Comparison of ENCODE assay signal across 18 mouse cellular contexts in the genomic region with DNA sequence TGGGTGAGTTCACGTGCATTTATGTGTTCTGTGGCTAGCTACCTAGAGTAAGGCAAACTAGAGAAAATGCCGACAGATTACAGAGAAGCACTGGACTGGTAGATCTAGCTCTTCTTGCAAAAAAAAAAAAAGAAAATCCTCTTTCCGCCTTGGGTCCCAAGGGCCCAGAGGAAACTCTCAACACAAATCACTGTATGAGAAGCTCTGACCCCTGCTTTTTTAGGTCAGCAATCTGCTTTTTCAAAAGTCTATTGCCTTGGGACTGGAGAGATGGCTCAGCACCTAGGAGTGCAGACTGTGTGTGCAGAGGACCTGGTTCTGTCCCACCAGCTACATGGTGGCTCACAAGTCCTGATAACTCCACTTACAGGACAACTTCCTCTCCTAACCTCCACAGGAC.
DNase-seq lines count a peak whose midpoint lies in the region; ATAC-seq lines count a peak whose summit lies in the region.
"Had no signal": no experiment of that assay in that cellular context is flagged by ENCODE, and none has a peak within 500 bp of the region (broad histone marks: within the 10 kb centered on the region; RNA-seq: fewer than 3 reads in every experiment).

No protein-coding gene starts in this region.

- DNase-seq in heart, adult 18-20 months = peak; percentile 11 to 22
- peak; percentile 14 for DNase-seq in kidney, adult 11 months
- DNase-seq in kidney, adult 9 months = peak; percentile 54
- DNase-seq in kidney, postnatal 14 days = peak; percentile 43
- no peak for DNase-seq in T-cell, adult 2 months (ENCODE audit: low spot score)
- DNase-seq: adrenal gland, postnatal 14 days; cerebellum, adult 18-20 months; cerebellum, adult 9-11 months; cerebellum, postnatal 36 days; forebrain, postnatal 0 days; gastrocnemius, postnatal 14 days had no signal

- no peak for ATAC-seq in heart, embryonic 11.5 days (replicated peaks; ENCODE audit: insufficient number of reproducible peaks, low FRiP score, low TSS enrichment)
- no peak for ATAC-seq in kidney, embryonic 14.5 days (ENCODE audit: low FRiP score, low TSS enrichment)
- ATAC-seq in kidney, embryonic 16.5 days (ENCODE audit: low FRiP score, low TSS enrichment) = no peak
- ATAC-seq: activated CD4-positive, CD25-positive, alpha-beta regulatory T cell, adult 4 months; forebrain, embryonic 13.5 days; forebrain, postnatal 0 days had no signal

- no peak overlapping the region for H3K9ac ChIP-seq in heart, embryonic 11.5 days (ENCODE audit: low read depth, low read length)
- H3K9ac ChIP-seq in kidney, embryonic 14.5 days (ENCODE audit: low read depth, low read length) = no peak overlapping the region
- H3K9ac ChIP-seq in kidney, embryonic 16.5 days (replicated peaks; ENCODE audit: low read length) = no peak overlapping the region
- H3K9ac ChIP-seq: forebrain, embryonic 13.5 days; forebrain, postnatal 0 days; hindbrain, embryonic 15.5 days had no signal

- H3K9me3 ChIP-seq in heart, embryonic 11.5 days (replicated peaks; ENCODE audit: control insufficient read depth, low read length) = no peaks in the 10 kb centered on the region
- H3K9me3 ChIP-seq in kidney, embryonic 14.5 days (ENCODE audit: control insufficient read depth, low read length) = no peaks in the 10 kb centered on the region
- H3K9me3 ChIP-seq in kidney, embryonic 16.5 days (ENCODE audit: low read length) = no peaks in the 10 kb centered on the region
- H3K9me3 ChIP-seq: embryonic facial prominence, embryonic 10.5 days; forebrain, embryonic 13.5 days; hindbrain, embryonic 15.5 days had no signal

- no peak overlapping the region for H3K4me2 ChIP-seq in heart, embryonic 11.5 days
- no peak overlapping the region for H3K4me2 ChIP-seq in kidney, embryonic 14.5 days (replicated peaks; ENCODE audit: low read depth, low read length)
- H3K4me2 ChIP-seq in kidney, embryonic 16.5 days (replicated peaks; ENCODE audit: low read depth, low read length) = no peak overlapping the region
- H3K4me2 ChIP-seq: forebrain, embryonic 13.5 days; hindbrain, embryonic 15.5 days had no signal

- H3K36me3 ChIP-seq in heart, embryonic 11.5 days (ENCODE audit: control insufficient read depth, insufficient read depth, low read length) = no peaks in the 10 kb centered on the region
- H3K36me3 ChIP-seq in kidney, embryonic 14.5 days (ENCODE audit: control insufficient read depth, insufficient read depth, low read length) = no peaks in the 10 kb centered on the region
- H3K36me3 ChIP-seq in kidney, embryonic 16.5 days (ENCODE audit: insufficient read depth, low read length) = no peaks in the 10 kb centered on the region
- H3K36me3 ChIP-seq: embryonic facial prominence, embryonic 10.5 days; hindbrain, embryonic 15.5 days had no signal

- no peaks in the 10 kb centered on the region for H3K27me3 ChIP-seq in heart, embryonic 11.5 days (ENCODE audit: control insufficient read depth, insufficient read depth, low read length)
- H3K27me3 ChIP-seq in kidney, embryonic 14.5 days (ENCODE audit: control insufficient read depth, insufficient read depth, low read length) = no peaks in the 10 kb centered on the region
- no peaks in the 10 kb centered on the region for H3K27me3 ChIP-seq in kidney, embryonic 16.5 days (ENCODE audit: insufficient read depth, low read length)
- H3K27me3 ChIP-seq: hindbrain, embryonic 15.5 days had no signal

- H3K4me1 ChIP-seq in heart, embryonic 11.5 days (ENCODE audit: control insufficient read depth, insufficient read depth, low read length) = no peaks in the 10 kb centered on the region
- peaks cover 8% of the 10 kb centered on the region for H3K4me1 ChIP-seq in kidney, embryonic 14.5 days (ENCODE audit: control insufficient read depth, insufficient read depth, low read length)
- peaks cover 9% of the 10 kb centered on the region for H3K4me1 ChIP-seq in kidney, embryonic 16.5 days (ENCODE audit: insufficient read depth, low read length)
- H3K4me1 ChIP-seq: forebrain, embryonic 13.5 days; hindbrain, embryonic 15.5 days had no signal

- no peak overlapping the region for H3K4me3 ChIP-seq in heart, embryonic 11.5 days (ENCODE audit: low read depth, low read length)
- H3K4me3 ChIP-seq in kidney, embryonic 14.5 days (ENCODE audit: low read length) = no peak overlapping the region
- H3K4me3 ChIP-seq in kidney, embryonic 16.5 days (ENCODE audit: low read length) = no peak overlapping the region
- H3K4me3 ChIP-seq: embryonic facial prominence, embryonic 10.5 days; forebrain, embryonic 13.5 days; hindbrain, embryonic 15.5 days had no signal

- 86% methylated on average over 3 of the region's 3 CpGs for WGBS in heart, embryonic 11.5 days (ENCODE audit: insufficient replicate concordance)
- 72% methylated on average over 3 of the region's 3 CpGs for WGBS in kidney, embryonic 14.5 days
- WGBS in kidney, embryonic 16.5 days = 70% methylated on average over 3 of the region's 3 CpGs

- H3K27ac ChIP-seq in heart, embryonic 11.5 days (ENCODE audit: low read depth, low read length) = no peak overlapping the region
- H3K27ac ChIP-seq in kidney, embryonic 14.5 days (ENCODE audit: low read depth, low read length) = no peak overlapping the region
- H3K27ac ChIP-seq in kidney, embryonic 16.5 days (ENCODE audit: low read length) = no peak overlapping the region
- H3K27ac ChIP-seq: embryonic facial prominence, embryonic 10.5 days; forebrain, embryonic 13.5 days; hindbrain, embryonic 15.5 days had no signal
